Mouse (Mus musculus) testis, adult 2 months (tissue): ENCODE measurements around the gene Slc8a1.

Experiments used
- CTCF ChIP-seq: fragments of 200-500 bp; IDR thresholded peaks from 2 replicates; pipeline ENCODE4 v1.5.1; 2012; ENCODE audit warnings: low read depth, mild to moderate bottlenecking, inconsistent platforms, low read length, moderate library complexity; ENCODE audit not compliant: control insufficient read depth, insufficient read depth, insufficient replicate concordance
- POLR2A ChIP-seq: fragments of 200-500 bp; IDR thresholded peaks from 2 replicates; pipeline ENCODE4 v1.6.1; 2012; ENCODE audit warnings: low read depth, mild to moderate bottlenecking, inconsistent platforms, low read length, moderate library complexity; ENCODE audit not compliant: control insufficient read depth

DNA sequence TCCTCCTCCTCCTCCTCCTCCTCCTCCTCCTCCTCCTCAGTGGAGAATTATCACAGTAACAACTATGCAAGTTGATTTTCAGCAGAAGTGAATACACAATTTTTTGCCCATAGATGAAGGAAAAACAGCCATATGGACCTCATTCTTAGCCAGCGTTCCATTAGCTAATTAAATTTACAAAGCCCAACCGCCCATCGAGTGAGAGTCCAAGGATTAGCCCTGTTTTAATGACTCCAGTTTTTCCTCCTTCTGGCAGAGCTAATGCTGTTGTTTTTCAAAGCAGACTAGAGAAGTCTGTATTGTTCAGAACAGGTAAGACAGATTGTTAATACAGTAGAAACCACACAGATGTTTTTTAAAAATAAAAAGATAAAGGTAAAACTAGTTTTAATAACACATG, 264.8 kb downstream of the Slc8a1 start:
- TF ChIP-seq POLR2A (no peak), CTCF (no peak)
